Mouse (Mus musculus) bone marrow, adult 2 months (tissue): Measurements from ENCODE around the gene Erp27. TPM values are rescaled to one million over a fixed set of nuclear protein-coding genes. Genes with fewer than 3 reads are reported as not detected.

Source experiments
- H3K27ac ChIP-seq: fragments of 200-500 bp; 2 replicates; pipeline ENCODE4 v1.5.1; 2012; ENCODE audit warnings: low read depth, mild to moderate bottlenecking, control low read depth, inconsistent platforms, low read length; ENCODE audit not compliant: control insufficient read depth, poor library complexity, insufficient read depth
- H3K4me1 ChIP-seq: fragments of 200-500 bp; 2 replicates; pipeline ENCODE4 v1.6.1; 2011; ENCODE audit warnings: low read length; ENCODE audit not compliant: control insufficient read depth, insufficient read depth
- H3K4me3 ChIP-seq: fragments of 200-500 bp; replicated peaks from 2 replicates; pipeline ENCODE3; 2011; ENCODE audit warnings: mild to moderate bottlenecking, low read depth, low read length, control low read depth; ENCODE audit not compliant: control insufficient read depth
- CTCF ChIP-seq: fragments of 200-500 bp; IDR thresholded peaks from 2 replicates; pipeline ENCODE4 v1.5.1; 2011; ENCODE audit warnings: low read length, control low read depth; ENCODE audit not compliant: control insufficient read depth, insufficient read depth
- POLR2A ChIP-seq: fragments of 200-500 bp; IDR thresholded peaks from 2 replicates; pipeline ENCODE4 v1.6.1; 2011; ENCODE audit warnings: low read depth, mild to moderate bottlenecking, control low read depth, low read length, borderline replicate concordance; ENCODE audit not compliant: control insufficient read depth
- WGBS: fragments of 180-500 bp; shearing (Covaris S2); methylation state at CpG from one replicate; pipeline ENCODE4 v1.1.7; 2018; 5-methylcytosine and 5-hydroxymethylcytosine counted together
- polyA plus RNA-seq: library from polyadenylated mRNA; stranded (reverse); fragments of >200 nt; gene quantifications from 2 replicates; pipeline ENCODE4 v1.2.4, GENCODE M21; 2011; ENCODE audit warnings: low replicate concordance; ENCODE audit not compliant: missing spikeins, insufficient read depth, insufficient read length

Gene Erp27
- polyA plus RNA-seq, 1 experiment, result 11.3 TPM

- TF ChIP-seq POLR2A, result no peak
- TF ChIP-seq CTCF, result no peak
- no peak overlapping the region for H3K4me3 ChIP-seq
- H3K27ac ChIP-seq, result no peak overlapping the region
- 37% methylated on average over 7 of the region's 7 CpGs for WGBS
- no peaks in the 10 kb centered on the region for H3K4me1 ChIP-seq
These were observed 379 bp downstream of the Erp27 start for GRCm38 (mm10) chr6:136921601-136922000.

GRCm38 (mm10) chr6:136920320-136921257 is 1.4 kb downstream of the Erp27 start:
- Histone ChIP-seq H3K27ac (no peak overlapping the region), H3K4me3 (no peak overlapping the region), H3K4me1 (no peaks in the 10 kb centered on the region)
- 37% methylated on average over 16 of the region's 16 CpGs for WGBS
- no peak for TF ChIP-seq POLR2A

DNA sequence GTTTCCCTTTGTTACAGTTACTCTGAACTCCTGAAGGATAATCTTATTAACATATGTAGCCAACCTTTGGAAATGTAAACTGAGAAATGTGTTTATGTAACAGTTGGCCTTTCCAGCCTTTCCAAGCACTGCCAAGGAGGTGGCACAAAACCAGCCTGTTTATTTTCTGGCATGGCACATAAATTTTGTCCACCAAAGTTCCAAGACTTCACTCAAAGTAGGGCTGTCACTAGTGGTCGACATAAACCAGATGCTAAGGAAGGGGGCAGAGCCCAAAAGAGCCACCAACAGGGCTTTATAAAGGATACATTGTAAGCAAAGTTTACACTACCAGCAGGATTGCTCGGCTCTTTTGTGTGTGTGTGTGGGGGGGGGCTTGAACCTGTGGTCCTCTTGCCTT is 4.1 kb downstream of the Erp27 start:
- H3K4me3 ChIP-seq, result no peak overlapping the region
- WGBS, result 71% methylated on average over 2 of the region's 2 CpGs
- H3K27ac ChIP-seq, result no peak overlapping the region

GRCm38 (mm10) chr6:136915721-136916395 is 6.1 kb downstream of the Erp27 start:
- H3K4me3 ChIP-seq, result no peak overlapping the region
- no peak overlapping the region for H3K27ac ChIP-seq
- WGBS, result 74% methylated on average over 8 of the region's 8 CpGs
- TF ChIP-seq POLR2A (no peak), CTCF (no peak)
- H3K4me1 ChIP-seq, result no peaks in the 10 kb centered on the region

More for the DNA sequence above, 4.1 kb downstream of the Erp27 start:
- TF ChIP-seq POLR2A (no peak), CTCF (no peak)
- no peaks in the 10 kb centered on the region for H3K4me1 ChIP-seq

- H3K4me1 ChIP-seq, result no peaks in the 10 kb centered on the region
- 90% methylated on average over 6 of the region's 6 CpGs for WGBS
- TF ChIP-seq CTCF, result no peak
- no peak for TF ChIP-seq POLR2A
- H3K4me3 ChIP-seq, result no peak overlapping the region
- H3K27ac ChIP-seq, result no peak overlapping the region
These were observed 7.7 kb downstream of the Erp27 start for GRCm38 (mm10) chr6:136914234-136914633.

GRCm38 (mm10) chr6:136913384-136914126 is 8.4 kb downstream of the Erp27 start:
- 21% methylated on average over 18 of the region's 18 CpGs for WGBS
- H3K27ac ChIP-seq, result no peak overlapping the region
- H3K4me3 ChIP-seq, result no peak overlapping the region
- H3K4me1 ChIP-seq, result no peaks in the 10 kb centered on the region
- TF ChIP-seq POLR2A, result no peak
- no peak for TF ChIP-seq CTCF

GRCm38 (mm10) chr6:136912751-136913265 is 9.2 kb downstream of the Erp27 start:
- no peak for TF ChIP-seq POLR2A
- no peak for TF ChIP-seq CTCF
- H3K27ac ChIP-seq, result no peak overlapping the region
- H3K4me3 ChIP-seq, result no peak overlapping the region
- H3K4me1 ChIP-seq, result no peaks in the 10 kb centered on the region
- WGBS, result 83% methylated on average over 1 of the region's 2 CpGs
